Mouse (Mus musculus) embryo, embryonic 11 days (tissue): ENCODE data around the gene Gm17509.
A peak's percentile ranks its signal among the peaks of the same experiment; 100 is the strongest.
"Not testable (repeated sequence)": the region's sequence is repeated elsewhere in the genome, so short reads cannot be mapped to it uniquely, and the experiment has no call there.

ENCODE experiments used
- DNase-seq: peaks from one replicate; pipeline ENCODE4 v3.0.0-alpha.2; 2015

Gene Gm17509

GRCm38 (mm10) chr13:117206066-117206465 lies 14.8 kb downstream of the Gm17509 start:
- DNase-seq = no peak

GRCm38 (mm10) chr13:117204685-117205084 lies 16.2 kb downstream of the Gm17509 start:
- DNase-seq = no peak

GRCm38 (mm10) chr13:117202755-117203471 lies 18.0 kb downstream of the Gm17509 start:
- peak; percentile 53 for DNase-seq

- peak; percentile 71 for DNase-seq
Measured at GRCm38 (mm10) chr13:117198402-117199083, 22.3 kb downstream of the Gm17509 start.

- no peak for DNase-seq
Measured at GRCm38 (mm10) chr13:117197666-117198065, 23.2 kb downstream of the Gm17509 start.

- no peak for DNase-seq
Measured at GRCm38 (mm10) chr13:117195569-117196495, 25.0 kb downstream of the Gm17509 start.

GRCm38 (mm10) chr13:117193422-117193983 lies 27.4 kb downstream of the Gm17509 start:
- no peak for DNase-seq

GRCm38 (mm10) chr13:117192161-117192560 lies 28.7 kb downstream of the Gm17509 start:
- no peak for DNase-seq

GRCm38 (mm10) chr13:117185329-117185728 lies 35.5 kb downstream of the Gm17509 start:
- DNase-seq = no peak

GRCm38 (mm10) chr13:117183288-117183687 lies 37.6 kb downstream of the Gm17509 start:
- DNase-seq = no peak

- not testable (repeated sequence) for DNase-seq
Measured at GRCm38 (mm10) chr13:117180912-117181311, 40.0 kb downstream of the Gm17509 start.
